Mouse (Mus musculus): ENCODE measurements around the gene Ahnak. TPM values are rescaled to one million over a fixed set of nuclear protein-coding genes. Genes with fewer than 3 reads are reported as not detected.

Ahnak gene
- total and polyA plus RNA-seq, 3 experiments = 23.0 to 348 (median 299) TPM

DNA sequence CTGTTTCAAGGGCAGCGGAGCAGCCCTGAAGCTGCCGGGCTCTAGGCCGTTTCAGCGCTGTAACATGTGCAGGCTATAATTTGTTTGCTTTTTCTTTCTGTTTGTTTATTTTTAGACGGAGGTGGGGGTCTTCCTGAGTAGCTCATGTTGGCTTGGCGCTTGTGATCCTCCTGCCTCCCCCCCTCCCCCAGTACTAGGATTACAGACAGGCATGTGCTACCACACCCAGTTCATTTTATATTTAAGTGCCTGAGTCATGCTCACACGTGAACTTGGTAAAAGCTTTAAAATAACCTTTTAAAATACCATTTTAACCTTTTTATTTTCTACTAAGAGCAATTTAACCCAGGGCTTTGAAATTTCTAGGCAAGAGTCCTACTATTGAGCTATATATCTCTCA, 50.8 kb downstream of the Ahnak start:
- Histone ChIP-seq H3K27me3 (ENCODE audit: control insufficient read depth, insufficient read depth, low read length) (no peaks in the 10 kb centered on the region), H3K4me3 (no peak overlapping the region), H3K79me2 (replicated peaks; ENCODE audit: control insufficient read depth, insufficient read depth, low read length) (no peaks in the 10 kb centered on the region), H3K9ac (ENCODE audit: low read depth, low read length) (no peak overlapping the region), H3K27ac (no peak overlapping the region), H3K36me3 (ENCODE audit: control insufficient read depth, insufficient read depth, low read length) (no peaks in the 10 kb centered on the region), H3K4me1 (ENCODE audit: control insufficient read depth, insufficient read depth, low read length) (peaks cover 2% of the 10 kb centered on the region; the same call in 1 of the 2 replicates)
- 54% methylated on average over 7 of the region's 7 CpGs for WGBS
- no peak for TF ChIP-seq CTCF (IDR thresholded peaks at IDR 0.05)
- TF ChIP-seq EP300 (IDR thresholded peaks at IDR 0.05; ENCODE audit: insufficient read depth, low read depth, low read length) = no peak
- intact Hi-C loops (cut with DNase I) = no loop called here
- no peak for DNase-seq

- no peak for DNase-seq
- Histone ChIP-seq H3K79me2 (replicated peaks; ENCODE audit: control insufficient read depth, insufficient read depth, low read length) (no peaks in the 10 kb centered on the region), H3K27me3 (ENCODE audit: control insufficient read depth, insufficient read depth, low read length) (no peaks in the 10 kb centered on the region), H3K4me1 (ENCODE audit: control insufficient read depth, insufficient read depth, low read length) (0 out of 2 replicates have a peak, but pooled peaks cover 2% of the 10 kb centered on the region), H3K36me3 (ENCODE audit: control insufficient read depth, insufficient read depth, low read length) (no peaks in the 10 kb centered on the region), H3K27ac (no peak overlapping the region), H3K9ac (ENCODE audit: low read depth, low read length) (no peak overlapping the region), H3K4me3 (no peak overlapping the region)
- 88% methylated on average over 6 of the region's 6 CpGs for WGBS
- no peak for TF ChIP-seq EP300 (IDR thresholded peaks at IDR 0.05; ENCODE audit: insufficient read depth, low read depth, low read length)
- no peak for TF ChIP-seq POLR2A (IDR thresholded peaks at IDR 0.05; ENCODE audit: insufficient read depth, low read depth, low read length)
- no peak for TF ChIP-seq CTCF (IDR thresholded peaks at IDR 0.05)
- intact Hi-C loops (cut with DNase I) = no loop called here
Observed at GRCm38 (mm10) chr19:9040649-9041048, 51.6 kb downstream of the Ahnak start.

DNA sequence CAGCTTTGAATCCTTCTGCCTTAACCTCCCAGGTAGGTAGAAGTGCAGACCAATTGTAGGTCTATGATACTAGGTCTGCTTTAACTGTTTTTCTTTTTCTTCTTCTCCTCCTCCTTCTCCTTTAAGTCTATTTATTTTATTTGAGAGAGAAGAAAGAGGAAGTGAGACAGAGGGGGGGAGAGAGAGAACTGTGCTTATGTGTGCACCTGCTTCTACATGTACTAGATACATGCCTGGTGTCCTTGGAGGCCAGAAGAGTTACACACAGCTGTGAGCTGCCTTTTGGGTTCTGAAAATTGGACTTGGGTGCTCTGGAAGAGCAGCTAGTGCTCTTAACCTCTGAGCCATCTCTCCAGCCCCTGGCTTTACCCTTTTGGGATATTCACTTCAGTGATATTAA, 52.0 kb downstream of the Ahnak start:
- no peak overlapping the region for H3K9ac ChIP-seq (ENCODE audit: low read depth, low read length)
- intact Hi-C loops (cut with DNase I) = no loop called here
- DNase-seq = no peak
- TF ChIP-seq EP300 (IDR thresholded peaks at IDR 0.05; ENCODE audit: insufficient read depth, low read depth, low read length) = no peak
- TF ChIP-seq POLR2A (IDR thresholded peaks at IDR 0.05; ENCODE audit: insufficient read depth, low read depth, low read length) = no peak
- TF ChIP-seq CTCF (IDR thresholded peaks at IDR 0.05) = no peak
- 0 out of 2 replicates have a peak, but pooled peaks cover 2% of the 10 kb centered on the region for H3K4me1 ChIP-seq (ENCODE audit: control insufficient read depth, insufficient read depth, low read length)
- H3K4me3 ChIP-seq = no peak overlapping the region
- no peak overlapping the region for H3K27ac ChIP-seq
- H3K79me2 ChIP-seq (replicated peaks; ENCODE audit: control insufficient read depth, insufficient read depth, low read length) = no peaks in the 10 kb centered on the region
- H3K27me3 ChIP-seq (ENCODE audit: control insufficient read depth, insufficient read depth, low read length) = no peaks in the 10 kb centered on the region
- H3K36me3 ChIP-seq (ENCODE audit: control insufficient read depth, insufficient read depth, low read length) = no peaks in the 10 kb centered on the region

DNA sequence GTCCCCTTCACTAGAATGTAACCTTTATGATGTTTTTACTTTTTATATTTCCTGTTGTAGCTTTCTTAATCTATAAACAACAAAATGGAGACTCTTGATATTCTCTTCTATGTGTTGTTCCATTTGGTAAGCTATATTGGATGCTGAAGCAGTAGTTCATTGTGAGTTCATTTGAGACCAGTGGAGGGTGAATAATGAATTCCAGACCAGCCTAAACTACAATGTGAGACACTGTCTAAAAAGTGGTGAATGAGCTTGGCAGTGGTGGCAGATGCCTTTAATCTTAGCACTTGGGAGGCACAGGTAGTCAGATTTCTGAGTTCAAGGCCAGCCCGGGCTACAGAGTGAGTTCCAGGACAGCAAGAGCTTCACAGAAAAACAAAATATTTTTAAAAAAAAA, 54.0 kb downstream of the Ahnak start:
- no peaks in the 10 kb centered on the region for H3K79me2 ChIP-seq (replicated peaks; ENCODE audit: control insufficient read depth, insufficient read depth, low read length)
- no peaks in the 10 kb centered on the region for H3K36me3 ChIP-seq (ENCODE audit: control insufficient read depth, insufficient read depth, low read length)
- WGBS = 97% methylated on average over 1 of the region's 1 CpGs
- H3K27ac ChIP-seq = no peak overlapping the region
- intact Hi-C loops (cut with DNase I) = no loop called here
- DNase-seq = no peak
- H3K27me3 ChIP-seq (ENCODE audit: control insufficient read depth, insufficient read depth, low read length) = no peaks in the 10 kb centered on the region
- H3K9ac ChIP-seq (ENCODE audit: low read depth, low read length) = no peak overlapping the region
- H3K4me1 ChIP-seq (ENCODE audit: control insufficient read depth, insufficient read depth, low read length) = 0 out of 2 replicates have a peak, but pooled peaks cover 2% of the 10 kb centered on the region
- TF ChIP-seq EP300 (IDR thresholded peaks at IDR 0.05; ENCODE audit: insufficient read depth, low read depth, low read length) = no peak
- TF ChIP-seq POLR2A (IDR thresholded peaks at IDR 0.05; ENCODE audit: insufficient read depth, low read depth, low read length) = no peak
- no peak for TF ChIP-seq CTCF (IDR thresholded peaks at IDR 0.05)
- H3K4me3 ChIP-seq = no peak overlapping the region

- Histone ChIP-seq H3K27ac (no peak overlapping the region), H3K79me2 (replicated peaks; ENCODE audit: control insufficient read depth, insufficient read depth, low read length) (no peaks in the 10 kb centered on the region), H3K9ac (ENCODE audit: low read depth, low read length) (no peak overlapping the region), H3K27me3 (ENCODE audit: control insufficient read depth, insufficient read depth, low read length) (no peaks in the 10 kb centered on the region), H3K36me3 (ENCODE audit: control insufficient read depth, insufficient read depth, low read length) (no peaks in the 10 kb centered on the region), H3K4me1 (ENCODE audit: control insufficient read depth, insufficient read depth, low read length) (0 out of 2 replicates have a peak, but pooled peaks cover 2% of the 10 kb centered on the region), H3K4me3 (no peak overlapping the region)
- WGBS = 66% methylated on average over 4 of the region's 4 CpGs
- DNase-seq = no peak
- intact Hi-C loops (cut with DNase I) = no loop called here
- no peak for TF ChIP-seq CTCF (IDR thresholded peaks at IDR 0.05)
- no peak for TF ChIP-seq EP300 (IDR thresholded peaks at IDR 0.05; ENCODE audit: insufficient read depth, low read depth, low read length)
- TF ChIP-seq POLR2A (IDR thresholded peaks at IDR 0.05; ENCODE audit: insufficient read depth, low read depth, low read length) = no peak
Observed at GRCm38 (mm10) chr19:9044291-9044690, 55.2 kb downstream of the Ahnak start.

- intact Hi-C loops (cut with DNase I) = no loop called here
Observed at GRCm38 (mm10) chr19:9047207-9047945, 58.3 kb downstream of the Ahnak start.

More at GRCm38 (mm10) chr19:9047207-9047945, 58.3 kb downstream of the Ahnak start:
- H3K27ac ChIP-seq = no peak overlapping the region
- H3K27me3 ChIP-seq (ENCODE audit: control insufficient read depth, insufficient read depth, low read length) = no peaks in the 10 kb centered on the region
- WGBS = 86% methylated on average over 7 of the region's 7 CpGs
- H3K4me1 ChIP-seq (ENCODE audit: control insufficient read depth, insufficient read depth, low read length) = no peaks in the 10 kb centered on the region
- no peak for DNase-seq
- H3K4me3 ChIP-seq = no peak overlapping the region
- no peaks in the 10 kb centered on the region for H3K79me2 ChIP-seq (replicated peaks; ENCODE audit: control insufficient read depth, insufficient read depth, low read length)
- no peaks in the 10 kb centered on the region for H3K36me3 ChIP-seq (ENCODE audit: control insufficient read depth, insufficient read depth, low read length)
- no peak for TF ChIP-seq EP300 (IDR thresholded peaks at IDR 0.05; ENCODE audit: insufficient read depth, low read depth, low read length)
- TF ChIP-seq CTCF (IDR thresholded peaks at IDR 0.05) = no peak
- no peak for TF ChIP-seq POLR2A (IDR thresholded peaks at IDR 0.05; ENCODE audit: insufficient read depth, low read depth, low read length)
- H3K9ac ChIP-seq (ENCODE audit: low read depth, low read length) = no peak overlapping the region

Measured in heart, adult 2 months (tissue).